Mouse (Mus musculus): ENCODE measurements around the gene Car8. TPM values are rescaled to one million over a fixed set of nuclear protein-coding genes. Genes with fewer than 3 reads are reported as not detected.
"Not testable (repeated sequence)": the region's sequence is repeated elsewhere in the genome, so short reads cannot be mapped to it uniquely, and the experiment has no call there.

Car8 gene
- polyA plus RNA-seq, 1 experiment from 2014 or later: 5.8 TPM

GRCm38 (mm10) chr4:8180576-8180975, 58.3 kb downstream of the Car8 start:
- Histone ChIP-seq H3K27me3 (ENCODE audit: control insufficient read depth, insufficient read depth, low read length) (no peaks in the 10 kb centered on the region), H3K9ac (no peak overlapping the region), H3K4me3 (replicated peaks; ENCODE audit: low read length) (no peak overlapping the region), H3K4me2 (replicated peaks) (no peak overlapping the region), H3K27ac (no peak overlapping the region), H3K9me3 (ENCODE audit: control insufficient read depth, low read length) (no peaks in the 10 kb centered on the region), H3K4me1 (replicated peaks; ENCODE audit: control insufficient read depth, insufficient read depth, low read length) (no peaks in the 10 kb centered on the region), H3K36me3 (replicated peaks; ENCODE audit: control insufficient read depth, insufficient read depth) (no peaks in the 10 kb centered on the region)
- no peak for ATAC-seq (ENCODE audit: low FRiP score)
- 82% methylated on average over 4 of the region's 4 CpGs for WGBS
- no peak for DNase-seq (ENCODE audit: low spot score)

- Histone ChIP-seq H3K4me2 (replicated peaks) (no peak overlapping the region), H3K4me3 (replicated peaks; ENCODE audit: low read length) (no peak overlapping the region), H3K4me1 (replicated peaks; ENCODE audit: control insufficient read depth, insufficient read depth, low read length) (no peaks in the 10 kb centered on the region), H3K9ac (no peak overlapping the region), H3K27ac (no peak overlapping the region), H3K36me3 (replicated peaks; ENCODE audit: control insufficient read depth, insufficient read depth) (no peaks in the 10 kb centered on the region), H3K9me3 (ENCODE audit: control insufficient read depth, low read length) (no peaks in the 10 kb centered on the region), H3K27me3 (ENCODE audit: control insufficient read depth, insufficient read depth, low read length) (no peaks in the 10 kb centered on the region)
- DNase-seq (ENCODE audit: low spot score) (no peak), ATAC-seq (ENCODE audit: low FRiP score) (no peak)
- 85% methylated on average over 6 of the region's 6 CpGs for WGBS
These were observed 84.1 kb downstream of the Car8 start for GRCm38 (mm10) chr4:8154589-8155198.

DNA sequence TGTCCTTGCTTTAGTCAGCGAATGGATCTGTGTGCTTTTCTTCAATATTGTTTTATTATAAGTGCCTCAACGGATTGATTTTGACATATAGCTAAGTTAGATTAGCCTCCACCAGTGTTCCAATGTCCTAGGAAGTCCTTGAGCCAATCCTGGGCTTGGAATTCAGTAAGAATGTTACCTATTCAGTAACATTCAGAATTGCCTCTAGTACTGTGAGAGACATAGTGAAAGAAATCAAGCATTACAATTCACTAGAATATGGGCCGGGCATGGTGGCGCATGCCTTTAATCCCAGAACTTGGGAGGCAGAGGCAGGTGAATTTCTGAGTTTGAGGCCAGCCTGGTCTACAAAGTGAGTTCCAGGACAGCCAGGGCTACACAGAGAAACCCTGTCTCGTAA, 84.9 kb downstream of the Car8 start:
- H3K27ac ChIP-seq; H3K9me3 ChIP-seq (ENCODE audit: control insufficient read depth, low read length); H3K4me1 ChIP-seq (replicated peaks; ENCODE audit: control insufficient read depth, insufficient read depth, low read length); H3K4me2 ChIP-seq (replicated peaks); H3K9ac ChIP-seq; H3K36me3 ChIP-seq (replicated peaks; ENCODE audit: control insufficient read depth, insufficient read depth); H3K27me3 ChIP-seq (ENCODE audit: control insufficient read depth, insufficient read depth, low read length); DNase-seq (ENCODE audit: low spot score); H3K4me3 ChIP-seq (replicated peaks; ENCODE audit: low read length); ATAC-seq (ENCODE audit: low FRiP score): not testable (repeated sequence)
- WGBS: 93% methylated on average over 5 of the region's 5 CpGs

GRCm38 (mm10) chr4:8137403-8137802, 101.4 kb downstream of the Car8 start:
- no peaks in the 10 kb centered on the region for H3K36me3 ChIP-seq (replicated peaks; ENCODE audit: control insufficient read depth, insufficient read depth)
- H3K27me3 ChIP-seq (ENCODE audit: control insufficient read depth, insufficient read depth, low read length): no peaks in the 10 kb centered on the region
- DNase-seq (ENCODE audit: low spot score): no peak
- no peak for ATAC-seq (ENCODE audit: low FRiP score)
- no peaks in the 10 kb centered on the region for H3K9me3 ChIP-seq (ENCODE audit: control insufficient read depth, low read length)
- H3K27ac ChIP-seq: no peak overlapping the region
- H3K4me3 ChIP-seq (replicated peaks; ENCODE audit: low read length): no peak overlapping the region
- no peaks in the 10 kb centered on the region for H3K4me1 ChIP-seq (replicated peaks; ENCODE audit: control insufficient read depth, insufficient read depth, low read length)
- H3K4me2 ChIP-seq (replicated peaks): no peak overlapping the region
- no peak overlapping the region for H3K9ac ChIP-seq
- WGBS: 78% methylated on average over 2 of the region's 2 CpGs

GRCm38 (mm10) chr4:8132024-8132423, 106.8 kb downstream of the Car8 start:
- 93% methylated on average over 2 of the region's 2 CpGs for WGBS
- no peaks in the 10 kb centered on the region for H3K9me3 ChIP-seq (ENCODE audit: control insufficient read depth, low read length)
- no peaks in the 10 kb centered on the region for H3K27me3 ChIP-seq (ENCODE audit: control insufficient read depth, insufficient read depth, low read length)
- H3K27ac ChIP-seq: no peak overlapping the region
- no peak overlapping the region for H3K9ac ChIP-seq
- no peak overlapping the region for H3K4me2 ChIP-seq (replicated peaks)
- ATAC-seq (ENCODE audit: low FRiP score) (no peak), DNase-seq (ENCODE audit: low spot score) (no peak)
- H3K4me1 ChIP-seq (replicated peaks; ENCODE audit: control insufficient read depth, insufficient read depth, low read length): no peaks in the 10 kb centered on the region
- H3K4me3 ChIP-seq (replicated peaks; ENCODE audit: low read length): no peak overlapping the region
- H3K36me3 ChIP-seq (replicated peaks; ENCODE audit: control insufficient read depth, insufficient read depth): no peaks in the 10 kb centered on the region

DNA sequence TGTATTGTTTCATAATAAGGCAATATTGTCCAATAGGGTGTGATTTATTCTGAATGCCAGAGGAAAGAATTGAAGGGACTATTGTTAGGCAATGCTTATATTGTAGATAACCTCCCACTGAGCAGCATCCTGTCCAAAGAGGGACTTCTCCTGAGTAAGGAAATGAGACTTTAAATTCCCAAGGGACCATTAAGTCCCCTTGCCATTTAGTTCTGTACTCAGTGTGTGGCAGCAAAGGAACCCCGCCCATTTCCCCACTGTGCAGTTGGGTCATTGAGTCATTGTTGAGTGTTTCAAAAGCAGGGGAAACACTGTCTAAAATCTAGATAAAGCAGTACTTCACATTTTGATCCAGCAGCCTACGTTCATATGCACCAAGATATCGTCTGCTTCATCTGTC, 125.3 kb downstream of the Car8 start:
- H3K4me3 ChIP-seq (replicated peaks; ENCODE audit: low read length): no peak overlapping the region
- H3K27ac ChIP-seq: no peak overlapping the region
- H3K9me3 ChIP-seq (ENCODE audit: control insufficient read depth, low read length): no peaks in the 10 kb centered on the region
- no peaks in the 10 kb centered on the region for H3K27me3 ChIP-seq (ENCODE audit: control insufficient read depth, insufficient read depth, low read length)
- H3K4me2 ChIP-seq (replicated peaks): no peak overlapping the region
- DNase-seq (ENCODE audit: low spot score): no peak
- H3K4me1 ChIP-seq (replicated peaks; ENCODE audit: control insufficient read depth, insufficient read depth, low read length): no peaks in the 10 kb centered on the region
- H3K36me3 ChIP-seq (replicated peaks; ENCODE audit: control insufficient read depth, insufficient read depth): no peaks in the 10 kb centered on the region
- 84% methylated on average over 3 of the region's 3 CpGs for WGBS
- no peak for ATAC-seq (ENCODE audit: low FRiP score)
- no peak overlapping the region for H3K9ac ChIP-seq

GRCm38 (mm10) chr4:8111891-8112290, 127.0 kb downstream of the Car8 start:
- H3K27me3 ChIP-seq (ENCODE audit: control insufficient read depth, insufficient read depth, low read length): no peaks in the 10 kb centered on the region
- no peak overlapping the region for H3K4me2 ChIP-seq (replicated peaks)
- no peak overlapping the region for H3K4me3 ChIP-seq (replicated peaks; ENCODE audit: low read length)
- no peak overlapping the region for H3K27ac ChIP-seq
- no peak for DNase-seq (ENCODE audit: low spot score)
- no peaks in the 10 kb centered on the region for H3K9me3 ChIP-seq (ENCODE audit: control insufficient read depth, low read length)
- no peaks in the 10 kb centered on the region for H3K36me3 ChIP-seq (replicated peaks; ENCODE audit: control insufficient read depth, insufficient read depth)
- no peak for ATAC-seq (ENCODE audit: low FRiP score)
- 100% methylated on average over 3 of the region's 3 CpGs for WGBS
- H3K9ac ChIP-seq: no peak overlapping the region
- no peaks in the 10 kb centered on the region for H3K4me1 ChIP-seq (replicated peaks; ENCODE audit: control insufficient read depth, insufficient read depth, low read length)

DNA sequence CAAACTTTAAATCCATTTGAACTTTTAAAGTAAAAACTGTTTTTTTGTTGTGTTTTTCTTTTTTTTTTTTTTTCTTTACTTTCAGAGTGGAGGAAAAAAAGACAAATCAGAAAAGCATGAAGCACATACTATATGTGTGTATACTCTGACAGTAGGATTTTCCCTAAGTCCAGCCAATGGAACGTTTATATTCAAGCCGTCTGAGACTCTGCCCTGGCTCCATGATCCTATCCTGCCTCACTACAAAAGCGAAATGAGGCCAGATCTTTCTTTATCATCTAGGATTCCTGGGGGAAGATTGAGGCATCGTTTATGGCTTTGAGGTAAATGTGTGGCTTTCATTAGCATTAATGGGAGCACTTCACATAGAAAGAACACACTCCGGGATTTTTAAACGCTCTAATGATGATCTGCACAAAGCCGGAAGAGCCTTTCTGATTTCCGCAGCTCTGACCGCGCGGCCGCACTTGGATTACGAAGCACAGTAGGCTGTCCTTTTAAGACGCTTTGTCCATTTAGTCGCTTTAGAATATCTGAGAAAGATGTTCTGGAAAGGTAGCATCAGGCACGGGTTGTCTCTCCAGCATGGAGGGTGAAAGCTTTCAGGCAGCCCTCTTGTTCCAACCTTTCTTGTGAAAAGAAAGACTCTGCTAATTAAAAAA, 128.8 kb downstream of the Car8 start:
- H3K9me3 ChIP-seq (ENCODE audit: control insufficient read depth, low read length): no peaks in the 10 kb centered on the region
- H3K4me3 ChIP-seq (replicated peaks; ENCODE audit: low read length): no peak overlapping the region
- H3K9ac ChIP-seq: no peak overlapping the region
- ATAC-seq (ENCODE audit: low FRiP score) (no peak), DNase-seq (ENCODE audit: low spot score) (no peak)
- H3K36me3 ChIP-seq (replicated peaks; ENCODE audit: control insufficient read depth, insufficient read depth): no peaks in the 10 kb centered on the region
- WGBS: 79% methylated on average over 16 of the region's 16 CpGs
- no peak overlapping the region for H3K4me2 ChIP-seq (replicated peaks)
- H3K27me3 ChIP-seq (ENCODE audit: control insufficient read depth, insufficient read depth, low read length): no peaks in the 10 kb centered on the region
- no peaks in the 10 kb centered on the region for H3K4me1 ChIP-seq (replicated peaks; ENCODE audit: control insufficient read depth, insufficient read depth, low read length)
- H3K27ac ChIP-seq: no peak overlapping the region

- DNase-seq (ENCODE audit: low spot score): peak; percentile 45
- no peak overlapping the region for H3K27ac ChIP-seq
- no peak overlapping the region for H3K9ac ChIP-seq
- no peak for ATAC-seq (ENCODE audit: low FRiP score)
- no peak overlapping the region for H3K4me3 ChIP-seq (replicated peaks; ENCODE audit: low read length)
- H3K4me1 ChIP-seq (replicated peaks; ENCODE audit: control insufficient read depth, insufficient read depth, low read length): 0 out of 2 replicates have a peak, but pooled peaks cover 8% of the 10 kb centered on the region
- no peaks in the 10 kb centered on the region for H3K27me3 ChIP-seq (ENCODE audit: control insufficient read depth, insufficient read depth, low read length)
- no peaks in the 10 kb centered on the region for H3K36me3 ChIP-seq (replicated peaks; ENCODE audit: control insufficient read depth, insufficient read depth)
- WGBS: 62% methylated on average over 3 of the region's 3 CpGs
- no peaks in the 10 kb centered on the region for H3K9me3 ChIP-seq (ENCODE audit: control insufficient read depth, low read length)
- no peak overlapping the region for H3K4me2 ChIP-seq (replicated peaks)
These were observed 137.4 kb downstream of the Car8 start for GRCm38 (mm10) chr4:8101466-8101865.
